Mouse (Mus musculus): ENCODE data around the gene Rpl37. TPM values are rescaled to one million over a fixed set of nuclear protein-coding genes. Genes with fewer than 3 reads are reported as not detected.

Gene Rpl37
- 1,416 TPM for polyA plus RNA-seq (2017; shearing (Covaris generic))

GRCm38 (mm10) chr15:5116270-5117030 is at the start of gene Rpl37:
Gene Rpl37 (plus strand): TSS chr15:5116645.

GRCm38 (mm10) chr15:5107686-5108654 is 8.5 kb upstream of the Rpl37 start, which contains the start of gene Card6:
Gene Card6 (minus strand): TSS chr15:5108539.

GRCm38 (mm10) chr15:5143361-5144020 is 27.0 kb downstream of the Rpl37 start, which contains the start of gene Prkaa1:
Gene Prkaa1 (plus strand): TSS chr15:5143861.

Other genes starting within 250 kb of the Rpl37 start
- not detected for gene Mroh2b, start 217.9 kb upstream of the Rpl37 start, polyA plus RNA-seq (2017; shearing (Covaris generic))
- not detected for gene C7, start 52.9 kb upstream of the Rpl37 start, polyA plus RNA-seq (2017; shearing (Covaris generic))
- 65.2 TPM for gene Card6, start 8.1 kb upstream of the Rpl37 start, polyA plus RNA-seq (2017; shearing (Covaris generic))
- 39.7 TPM for gene Prkaa1, start 27.2 kb downstream of the Rpl37 start, polyA plus RNA-seq (2017; shearing (Covaris generic))
- 55.5 TPM for gene Ttc33, start 68.9 kb downstream of the Rpl37 start, polyA plus RNA-seq (2017; shearing (Covaris generic))
- 11.8 TPM for gene Ptger4, start 127.5 kb downstream of the Rpl37 start, polyA plus RNA-seq (2017; shearing (Covaris generic))